Mouse (Mus musculus) midbrain, postnatal 0 days (tissue): ENCODE measurements around the gene Caml. TPM values are rescaled to one million over a fixed set of nuclear protein-coding genes. Genes with fewer than 3 reads are reported as not detected.
A peak's percentile ranks its signal among the peaks of the same experiment; 100 is the strongest.

ENCODE experiments used
- ATAC-seq: fragments of 200-750 bp; cut with Nextera tagmentation; 2 replicates; pipeline ENCODE4 v1.8.0; 2017; ENCODE audit warnings: moderate number of reproducible peaks, mild to moderate bottlenecking, moderate TSS enrichment, moderate library complexity; ENCODE audit not compliant: low FRiP score
- DNase-seq: peaks from one replicate; pipeline ENCODE4 v3.0.0-alpha.2; 2015; ENCODE audit warnings: low spot score
- H3K27ac ChIP-seq: fragments of 300-500 bp; sonication (generic); 2 replicates; pipeline ENCODE4 v1.5.1; 2014; ENCODE audit warnings: low read depth, mild to moderate bottlenecking, low read length, mixed read lengths
- H3K27me3 ChIP-seq: fragments of 300-500 bp; sonication (generic); 2 replicates; pipeline ENCODE4 v1.6.1; 2014; ENCODE audit warnings: low read length, control low read depth, mixed read lengths; ENCODE audit not compliant: insufficient read depth
- H3K36me3 ChIP-seq: fragments of 300-500 bp; sonication (generic); 2 replicates; pipeline ENCODE4 v1.6.1; 2014; ENCODE audit warnings: low read length, control low read depth, mixed read lengths; ENCODE audit not compliant: insufficient read depth
- H3K4me1 ChIP-seq: fragments of 300-500 bp; sonication (generic); 2 replicates; pipeline ENCODE4 v1.6.1; 2014; ENCODE audit warnings: mild to moderate bottlenecking, control low read depth, antibody characterized with exemption, low read length, mixed read lengths; ENCODE audit not compliant: insufficient read depth
- H3K4me2 ChIP-seq: fragments of 300-500 bp; sonication (generic); 2 replicates; pipeline ENCODE4 v1.6.1; 2014; ENCODE audit warnings: low read depth, mild to moderate bottlenecking, low read length, mixed read lengths; ENCODE audit not compliant: poor library complexity, severe bottlenecking
- H3K4me3 ChIP-seq: fragments of 300-500 bp; sonication (generic); 2 replicates; pipeline ENCODE4 v1.5.1; 2014; ENCODE audit warnings: low read depth, mild to moderate bottlenecking, low read length, moderate library complexity
- H3K9ac ChIP-seq: fragments of 300-500 bp; sonication (generic); replicated peaks from 2 replicates; pipeline ENCODE4 v1.6.1; 2014; ENCODE audit warnings: mild to moderate bottlenecking, low read length, moderate library complexity, mixed read lengths; ENCODE audit not compliant: poor library complexity, severe bottlenecking
- H3K9me3 ChIP-seq: fragments of 300-500 bp; sonication (generic); 2 replicates; pipeline ENCODE4 v1.6.1; 2016; ENCODE audit warnings: low read length, control low read depth
- CTCF ChIP-seq: IDR thresholded peaks from 2 replicates; pipeline ENCODE4 v1.5.1; 2016; ENCODE audit warnings: antibody characterized with exemption, mild to moderate bottlenecking
- WGBS: fragments of 180-500 bp; shearing (Covaris S2); extraction: QIAGEN DNeasy Blood & Tissue Kit; methylation state at CpG from one replicate; pipeline ENCODE4 v1.1.7; 2014; 5-methylcytosine and 5-hydroxymethylcytosine counted together
- polyA plus RNA-seq: library from polyadenylated mRNA; unstranded; fragments of >200 nt; fragmentation: Nextera tagmentation; extraction: Ambion mirVana; gene quantifications from 2 replicates; pipeline ENCODE4 v1.2.1, GENCODE M21; 2015
- total RNA-seq: library from RNA; depleted of rRNA; stranded (reverse); fragments of >200 nt; gene quantifications from 2 replicates; pipeline ENCODE4 v1.2.3, GENCODE M21; 2014

Caml gene
- total and polyA plus RNA-seq, 2 experiments from 2014 or later = 90.6 to 113 TPM

- Histone ChIP-seq H3K4me1 (no peaks in the 10 kb centered on the region; the same call in 1 of the 2 replicates), H3K4me2 (no peak overlapping the region), H3K9me3 (no peaks in the 10 kb centered on the region), H3K27me3 (no peaks in the 10 kb centered on the region), H3K27ac (peak overlapping the region; percentile 82), H3K9ac (no peak overlapping the region), H3K4me3 (no peak overlapping the region), H3K36me3 (peaks cover 21% of the 10 kb centered on the region)
- 0 out of 2 replicates have a peak, but pooled peaks have one; percentile 32 for ATAC-seq
- DNase-seq = no peak
- 65% methylated on average over 4 of the region's 4 CpGs for WGBS
- no peak for TF ChIP-seq CTCF
Observed at GRCm38 (mm10) chr13:55591961-55592490, 30.8 kb upstream of the Caml start.

- Histone ChIP-seq H3K4me1 (no peaks in the 10 kb centered on the region; the same call in 1 of the 2 replicates), H3K9ac (peak overlapping the region; percentile 81), H3K4me2 (peak overlapping the region; percentile 68), H3K9me3 (no peaks in the 10 kb centered on the region), H3K4me3 (peak overlapping the region; percentile 79), H3K27ac (peak overlapping the region; percentile 82), H3K27me3 (no peaks in the 10 kb centered on the region), H3K36me3 (peaks cover 25% of the 10 kb centered on the region)
- WGBS = 4% methylated on average over 29 of the region's 29 CpGs
- ATAC-seq (peak; percentile 97), DNase-seq (peak; percentile 98)
- TF ChIP-seq CTCF = peak; percentile 57
Observed at GRCm38 (mm10) chr13:55592512-55593253, 30.1 kb upstream of the Caml start.

- Histone ChIP-seq H3K9me3 (no peaks in the 10 kb centered on the region), H3K27ac (peak overlapping the region; percentile 82), H3K9ac (peak overlapping the region; percentile 81), H3K4me1 (no peaks in the 10 kb centered on the region; the same call in 1 of the 2 replicates), H3K4me2 (peak overlapping the region; percentile 68), H3K4me3 (peak overlapping the region; percentile 79), H3K36me3 (peaks cover 25% of the 10 kb centered on the region), H3K27me3 (no peaks in the 10 kb centered on the region)
- no peak for DNase-seq
- peak; percentile 28; the same call in 1 of the 2 replicates for ATAC-seq
- no peak for TF ChIP-seq CTCF
- WGBS = under 1% methylated on average over 31 of the region's 31 CpGs
Observed at GRCm38 (mm10) chr13:55593254-55593747, 29.5 kb upstream of the Caml start.

GRCm38 (mm10) chr13:55595375-55595774 lies 27.4 kb upstream of the Caml start:
- Histone ChIP-seq H3K4me1 (peaks cover 3% of the 10 kb centered on the region; the same call in 1 of the 2 replicates), H3K4me3 (no peak overlapping the region), H3K27me3 (no peaks in the 10 kb centered on the region), H3K27ac (no peak overlapping the region), H3K9ac (no peak overlapping the region), H3K4me2 (no peak overlapping the region), H3K36me3 (peaks cover 25% of the 10 kb centered on the region), H3K9me3 (no peaks in the 10 kb centered on the region)
- 90% methylated on average over 12 of the region's 12 CpGs for whole genome bisulfite sequencing
- peak; percentile 40 for DNase-seq
- ATAC-seq = no peak
- no peak for TF ChIP-seq CTCF

- Histone ChIP-seq H3K4me3 (no peak overlapping the region), H3K27me3 (no peaks in the 10 kb centered on the region), H3K27ac (no peak overlapping the region), H3K9ac (no peak overlapping the region), H3K9me3 (no peaks in the 10 kb centered on the region), H3K4me1 (peaks cover 3% of the 10 kb centered on the region; the same call in 1 of the 2 replicates), H3K4me2 (no peak overlapping the region), H3K36me3 (peaks cover 25% of the 10 kb centered on the region)
- no peak for DNase-seq
- no peak for ATAC-seq
- WGBS = 96% methylated on average over 12 of the region's 12 CpGs
- TF ChIP-seq CTCF = no peak
Observed at GRCm38 (mm10) chr13:55596802-55597201, 26.0 kb upstream of the Caml start.
